Mouse (Mus musculus): ENCODE measurements around the gene Elfn2.

DNA sequence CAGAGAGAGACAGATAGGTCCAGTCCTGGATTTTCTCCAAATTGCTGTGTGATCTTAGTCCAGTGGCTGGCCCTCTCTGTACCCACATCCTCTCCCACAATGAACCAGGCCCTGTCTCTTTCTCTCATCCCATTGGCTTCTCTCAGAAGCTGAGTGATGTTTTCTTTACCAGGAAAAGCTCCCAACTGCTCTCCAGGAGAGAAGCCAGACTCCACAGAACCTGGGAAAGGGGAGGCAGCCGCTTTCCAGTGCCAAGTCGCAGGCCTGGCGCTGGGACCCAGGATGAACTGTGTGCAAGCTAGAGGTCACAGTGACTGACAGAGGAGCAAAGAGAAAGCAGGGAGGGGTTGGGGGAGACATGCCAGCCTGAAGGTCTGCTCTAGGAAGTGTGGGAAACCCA is 93.6 kb downstream of the Elfn2 start:
- TF ChIP-seq CTCF (IDR thresholded peaks at IDR 0.05; ENCODE audit: low read depth) = no peak
- no peak for TF ChIP-seq EP300 (IDR thresholded peaks at IDR 0.05; ENCODE audit: low read depth)
